Mouse (Mus musculus) embryo, embryonic 11.5 days (tissue): ENCODE results near the gene Tnr.

Source experiments
- DNase-seq: peaks from one replicate; pipeline ENCODE4 v3.0.0-alpha.2; 2012; ENCODE audit warnings: low read depth, low spot score

The Tnr gene

DNA sequence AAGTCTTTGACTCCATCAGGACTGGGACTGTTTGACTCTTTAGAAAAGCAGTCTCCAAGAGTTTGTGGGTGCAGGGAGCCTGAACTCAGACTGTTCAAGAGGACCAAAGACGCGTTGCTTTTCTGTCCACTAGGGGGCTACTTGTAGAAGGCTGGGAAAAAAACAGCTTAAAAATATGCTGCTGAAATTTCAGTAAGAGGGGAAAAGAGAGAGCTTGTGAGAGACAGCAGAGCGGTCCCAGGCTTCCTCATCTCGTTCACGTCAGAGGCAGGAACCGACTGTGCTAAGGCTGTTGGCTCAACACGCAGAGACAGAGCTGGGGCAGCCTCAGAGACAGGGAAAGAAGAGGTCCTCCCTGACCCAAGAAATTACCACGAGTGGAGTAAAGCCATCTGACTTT lies at the start of gene Tnr:
Gene Tnr (plus strand): TSS at position 192 of the 400 bp plus-strand sequence.
- peak; percentile 27 for DNase-seq

DNA sequence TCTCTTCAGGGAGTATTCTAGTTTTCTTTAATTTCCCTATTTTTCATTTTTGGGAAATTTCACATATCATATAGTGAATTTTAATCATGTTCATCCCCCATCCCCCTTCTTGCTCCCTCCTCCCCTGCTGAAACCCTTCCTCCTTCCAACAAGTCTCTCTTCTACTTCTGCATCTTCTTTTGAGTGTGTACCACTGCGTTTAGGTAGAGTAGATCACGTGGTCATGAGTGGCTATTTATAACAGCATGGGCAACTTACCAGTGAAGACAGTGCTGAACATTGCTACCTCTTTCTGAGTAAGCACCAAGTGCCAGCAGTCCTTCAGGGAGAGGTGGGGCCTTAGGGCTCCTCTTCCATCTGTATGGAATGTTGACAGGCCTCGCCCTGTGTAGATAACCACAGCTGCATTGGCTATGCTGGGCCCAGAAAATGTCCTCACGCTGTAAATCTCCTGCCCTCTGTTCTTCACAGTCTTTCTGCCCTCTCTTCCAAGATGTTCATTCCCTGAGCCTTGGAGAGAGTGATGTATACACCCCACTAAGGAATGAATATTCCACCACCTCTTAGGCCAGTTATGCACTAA lies 33.6 kb upstream of the Tnr start:
- DNase-seq: no peak

- no peak for DNase-seq
Measured at GRCm38 (mm10) chr1:159492536-159492935, 31.0 kb upstream of the Tnr start.

GRCm38 (mm10) chr1:159493720-159494499 lies 29.7 kb upstream of the Tnr start:
- DNase-seq: no peak

DNA sequence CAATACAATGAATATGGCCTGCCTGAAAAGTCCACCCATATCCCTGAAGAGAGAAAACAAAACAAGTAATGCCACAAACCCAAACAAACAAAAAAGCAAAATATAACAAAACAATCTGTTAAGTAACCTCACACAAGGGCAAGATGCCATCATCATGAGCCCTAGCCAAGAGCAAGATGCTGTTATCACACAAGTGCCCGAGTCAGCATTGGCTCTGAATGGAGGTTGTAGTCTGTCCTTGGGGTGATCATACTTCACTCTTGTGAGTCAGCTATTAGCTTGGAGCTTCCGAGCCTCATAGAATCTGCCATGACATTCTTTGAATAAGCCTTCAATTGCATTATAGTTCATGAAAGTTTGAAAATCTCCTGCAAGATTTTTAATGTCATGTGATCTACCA lies 25.3 kb upstream of the Tnr start:
- no peak for DNase-seq

GRCm38 (mm10) chr1:159499806-159500460 lies 23.6 kb upstream of the Tnr start:
- DNase-seq: no peak

DNA sequence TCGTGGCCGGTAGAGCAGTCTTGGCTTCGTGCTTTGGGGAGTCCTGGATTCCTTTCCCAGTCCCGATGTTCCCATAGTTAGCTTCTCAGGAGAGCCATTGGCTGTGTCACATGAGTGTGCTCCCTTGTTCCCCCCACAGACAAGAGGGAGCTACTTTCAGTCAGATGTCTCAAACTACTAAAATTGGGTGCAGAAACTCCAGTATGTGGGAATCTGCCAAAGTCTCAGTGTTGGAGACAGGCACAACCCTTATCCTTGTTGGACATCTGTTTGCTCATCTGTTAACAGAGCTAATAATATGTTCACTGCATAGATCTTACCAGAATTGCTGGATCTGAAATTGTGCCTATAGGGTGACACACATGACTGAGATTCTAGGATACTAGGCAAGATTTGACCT lies 21.7 kb upstream of the Tnr start:
- no peak for DNase-seq

- no peak for DNase-seq
Measured at GRCm38 (mm10) chr1:159510667-159511066, 12.9 kb upstream of the Tnr start.

DNA sequence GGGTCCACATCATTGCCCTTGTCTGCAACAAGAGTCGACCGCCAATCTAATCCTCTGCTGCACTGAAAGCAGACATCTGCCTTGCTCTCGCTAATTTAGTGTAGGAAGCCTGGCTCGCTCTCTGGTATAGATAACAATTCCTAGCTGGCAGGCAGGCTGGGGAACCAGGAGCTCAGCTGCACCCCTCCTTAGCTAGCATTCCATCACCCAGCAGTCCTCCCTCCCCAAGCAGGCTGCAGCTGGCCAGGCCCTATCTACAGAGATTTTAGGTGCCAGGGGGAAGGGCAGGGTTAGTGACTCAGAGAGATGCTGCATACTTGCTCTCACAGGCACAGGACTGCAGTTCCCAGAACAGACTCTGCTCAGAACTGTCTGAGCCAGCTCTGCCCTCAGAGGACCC lies 5.9 kb upstream of the Tnr start:
- no peak for DNase-seq

DNA sequence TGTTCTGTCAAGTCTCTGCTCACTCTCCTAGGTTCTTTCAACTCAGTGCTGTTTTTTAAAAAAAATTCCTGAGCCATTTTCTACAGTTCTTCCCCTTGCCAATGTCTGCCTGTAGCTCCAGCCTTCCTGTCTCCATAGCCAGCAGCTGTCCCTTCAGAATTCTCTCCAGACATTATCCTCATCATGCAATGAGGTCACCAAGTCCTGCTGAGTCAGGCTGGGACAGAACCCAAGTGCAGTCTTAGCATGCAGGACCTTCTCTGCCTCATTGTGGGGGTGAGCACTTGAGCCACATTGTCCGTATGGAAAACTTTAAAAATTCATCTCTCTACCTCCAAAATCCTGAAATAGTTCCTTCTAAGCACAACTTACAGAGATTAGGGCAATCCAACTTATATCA lies 4.4 kb upstream of the Tnr start:
- no peak for DNase-seq

GRCm38 (mm10) chr1:159523069-159523468 lies 500 bp upstream of the Tnr start:
- DNase-seq: no peak

- DNase-seq: peak; percentile 85
Measured at GRCm38 (mm10) chr1:159524051-159524549, 531 bp downstream of the Tnr start.

DNA sequence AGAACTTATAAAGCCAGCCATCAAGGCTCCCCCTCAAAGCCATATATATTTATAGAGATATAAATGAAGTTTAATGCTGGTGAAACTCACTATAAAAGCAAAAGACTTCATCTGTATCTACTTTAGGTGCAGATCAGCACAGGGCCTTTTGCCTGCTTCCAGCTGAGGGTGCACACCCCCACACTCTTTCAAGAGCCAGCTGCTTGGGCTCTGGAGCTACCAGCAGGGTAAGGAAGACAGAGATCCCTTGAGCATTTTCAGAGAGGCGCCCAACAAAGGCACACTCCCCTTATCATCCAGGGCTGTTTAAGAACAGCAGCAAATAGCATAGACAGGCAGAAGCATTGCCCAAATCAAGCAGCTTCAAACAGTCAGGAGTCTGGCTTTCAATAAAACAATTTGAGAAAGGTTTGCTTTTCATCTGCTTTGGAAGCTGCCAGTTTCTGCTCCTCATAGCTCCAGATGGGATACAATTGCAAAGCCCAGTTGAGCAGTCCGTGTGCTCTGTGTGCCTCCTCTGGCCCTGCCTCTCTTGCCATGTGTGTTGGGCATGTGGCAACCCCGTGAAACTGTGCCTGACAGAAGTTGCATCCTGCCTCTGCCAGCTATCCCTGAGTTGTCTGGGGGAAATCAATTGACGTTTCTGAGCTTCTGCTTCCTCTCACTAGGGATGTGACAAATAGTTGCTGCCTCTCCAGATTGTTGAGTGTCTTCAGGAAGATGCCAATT lies 9.4 kb downstream of the Tnr start:
- no peak for DNase-seq

- no peak for DNase-seq
Measured at GRCm38 (mm10) chr1:159535582-159535981, 12.0 kb downstream of the Tnr start.

- no peak for DNase-seq
Measured at GRCm38 (mm10) chr1:159537541-159537940, 14.0 kb downstream of the Tnr start.

DNA sequence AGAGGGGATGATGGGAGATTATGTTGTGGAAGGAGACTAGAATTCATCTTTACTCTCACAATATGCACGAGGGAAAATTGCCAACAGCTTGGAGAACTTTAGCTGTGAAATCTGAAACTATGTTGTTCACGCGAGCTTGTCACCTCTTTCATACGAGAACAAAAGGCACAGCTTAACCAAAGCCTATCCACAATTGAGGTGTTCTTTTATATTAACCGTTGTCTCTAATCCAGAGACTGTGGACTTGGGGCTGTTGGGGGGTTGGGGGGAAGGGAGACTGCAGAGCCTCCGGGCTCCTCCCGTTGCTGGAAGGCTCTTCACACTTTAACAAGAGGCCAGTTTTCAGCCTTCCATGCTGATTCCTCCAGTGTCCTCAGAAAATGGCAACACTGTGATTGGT lies 14.5 kb downstream of the Tnr start:
- no peak for DNase-seq

DNA sequence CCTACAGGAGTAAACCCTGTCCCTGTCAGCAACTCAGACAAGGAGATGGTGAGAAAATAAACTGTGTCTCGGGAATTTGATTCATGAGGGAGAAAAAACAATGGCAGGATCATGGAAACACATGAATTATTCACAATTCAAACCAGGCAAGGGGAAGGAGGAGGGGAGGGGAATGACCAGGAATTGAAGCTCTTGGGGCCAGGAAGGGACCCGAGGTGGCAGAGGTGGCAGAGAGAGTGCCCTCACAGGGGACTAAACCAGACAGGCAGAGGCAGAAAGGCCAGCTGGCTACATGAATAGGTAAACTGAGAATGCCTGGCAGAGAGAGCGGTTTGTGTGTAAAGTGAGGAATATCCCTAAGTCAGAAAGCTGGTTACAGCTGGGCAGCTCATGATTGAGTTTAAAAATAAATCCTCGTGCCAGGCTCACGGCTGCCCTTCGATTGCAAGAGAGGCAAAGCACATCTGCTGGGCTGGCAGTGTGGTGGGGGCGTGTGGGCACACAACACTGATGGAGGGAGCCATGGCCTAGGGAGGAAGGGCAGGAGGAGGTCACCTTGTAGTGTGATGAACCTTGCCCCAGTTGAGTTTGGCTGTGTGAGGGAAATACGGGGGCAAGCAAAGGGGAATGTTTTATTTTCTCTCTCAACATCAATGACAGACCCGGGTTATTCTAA lies 22.0 kb downstream of the Tnr start:
- no peak for DNase-seq

DNA sequence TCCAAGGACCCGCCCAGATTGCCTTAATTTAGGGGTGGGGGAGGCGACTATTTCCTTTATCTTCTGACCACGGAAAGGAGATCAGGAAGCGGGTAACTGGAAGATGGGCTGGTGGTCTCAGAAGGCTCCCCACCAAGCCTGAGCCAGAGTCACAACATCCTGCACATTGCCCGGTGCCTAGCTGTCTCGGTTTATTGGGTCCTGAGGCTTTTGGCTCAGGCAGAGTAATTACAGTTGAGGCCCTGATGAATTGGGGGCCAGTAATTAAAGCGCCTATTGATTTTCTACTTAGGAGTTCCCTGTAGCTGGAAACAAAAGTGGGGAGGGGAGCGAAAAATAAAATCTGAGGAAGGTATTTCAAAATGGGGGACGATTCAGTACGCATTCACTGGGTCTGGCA lies 27.5 kb downstream of the Tnr start:
- no peak for DNase-seq

- no peak for DNase-seq
Measured at GRCm38 (mm10) chr1:159551591-159552442, 28.2 kb downstream of the Tnr start.

- DNase-seq: no peak
Measured at GRCm38 (mm10) chr1:159561616-159562015, 38.0 kb downstream of the Tnr start.

GRCm38 (mm10) chr1:159565129-159565528 lies 41.6 kb downstream of the Tnr start:
- no peak for DNase-seq
